Mouse (Mus musculus) left cerebral cortex, adult 2 months (tissue): ENCODE measurements around the gene Sorcs2. TPM values are rescaled to one million over a fixed set of nuclear protein-coding genes. Genes with fewer than 3 reads are reported as not detected.
A peak's percentile ranks its signal among the peaks of the same experiment; 100 is the strongest.

Source experiments
- DNase-seq, 2 experiments: peaks; one replicate each; pipeline ENCODE4 v3.0.0; 2021 to 2022; ENCODE audit warnings: low spot score in 2 of 2, mixed read lengths in 1 of 2; ENCODE audit errors: extremely low spot score in 1 of 2
- H3K27ac ChIP-seq: fragments of 200-600 bp; 2 replicates; pipeline ENCODE4 v1.8.1; 2022
- H3K4me3 ChIP-seq: fragments of 200-600 bp; 2 replicates; pipeline ENCODE4 v1.8.1; 2022
- CTCF ChIP-seq: fragments of 200-600 bp; IDR thresholded peaks from 2 replicates; pipeline ENCODE4 v1.8.1; 2022; ENCODE audit warnings: antibody characterized with exemption, mild to moderate bottlenecking, moderate library complexity
- intact Hi-C: fragments of 180-260 bp; cut with DNase I; formaldehyde crosslinking; loops from one replicate; pipeline ENCODE4 v1.15.1; 2025
- total RNA-seq, 2 experiments: library from RNA; stranded (reverse); gene quantifications; 2 replicates each; pipeline ENCODE4 v1.2.3; 2021

The Sorcs2 gene
- total RNA-seq, 2 experiments from 2014 or later, result 39.3 to 39.7 TPM

DNA sequence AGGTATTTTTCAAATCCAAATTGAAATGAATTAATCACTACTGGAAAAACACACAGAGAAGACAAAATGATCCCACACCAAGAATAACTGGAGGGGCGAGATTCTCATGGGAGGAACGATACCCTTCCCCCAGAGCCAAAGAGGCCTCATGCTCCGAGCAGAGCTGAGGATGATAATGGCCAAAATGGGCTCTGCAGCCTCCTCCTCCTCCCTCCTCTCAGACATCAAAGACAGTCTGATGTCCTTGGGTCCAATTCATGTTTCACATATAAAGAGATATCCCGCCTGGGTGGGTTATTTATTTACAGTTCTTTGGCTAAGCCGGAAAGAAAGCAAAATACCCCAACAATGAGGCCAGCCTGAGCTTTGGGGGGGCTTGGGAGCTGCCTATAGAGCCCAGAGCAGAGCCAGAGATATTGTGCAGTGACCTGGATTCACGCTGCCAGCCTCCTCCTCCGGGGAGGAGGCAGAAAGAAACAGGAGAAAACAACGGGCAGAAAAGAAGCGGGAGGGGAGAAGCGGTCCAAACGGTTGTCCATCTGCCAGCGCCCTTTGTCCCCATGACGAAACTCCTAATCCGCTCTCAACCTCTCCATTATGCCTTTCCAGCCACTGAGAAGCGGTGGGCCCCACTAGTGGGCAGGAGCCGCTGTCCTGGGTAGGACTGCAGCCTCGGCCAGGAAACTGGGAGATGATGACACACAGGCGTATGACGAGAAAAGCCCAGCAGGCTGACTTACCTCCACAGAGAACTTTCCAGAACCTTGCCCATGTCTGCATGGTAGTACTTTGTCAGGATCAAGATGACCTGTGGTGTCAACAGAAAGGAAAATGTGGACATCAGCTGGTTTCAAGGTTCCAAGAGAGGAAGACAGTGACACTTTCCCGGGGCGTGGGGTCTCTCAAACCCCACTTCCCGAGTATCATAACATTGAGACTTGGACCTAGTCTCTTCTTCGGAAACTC lies 169.3 kb downstream of the Sorcs2 start:
- no peak for TF ChIP-seq CTCF
- no peak for DNase-seq
- H3K4me3 ChIP-seq, result no peak overlapping the region
- H3K27ac ChIP-seq, result no peak overlapping the region
- intact Hi-C loops, result no loop called here

DNA sequence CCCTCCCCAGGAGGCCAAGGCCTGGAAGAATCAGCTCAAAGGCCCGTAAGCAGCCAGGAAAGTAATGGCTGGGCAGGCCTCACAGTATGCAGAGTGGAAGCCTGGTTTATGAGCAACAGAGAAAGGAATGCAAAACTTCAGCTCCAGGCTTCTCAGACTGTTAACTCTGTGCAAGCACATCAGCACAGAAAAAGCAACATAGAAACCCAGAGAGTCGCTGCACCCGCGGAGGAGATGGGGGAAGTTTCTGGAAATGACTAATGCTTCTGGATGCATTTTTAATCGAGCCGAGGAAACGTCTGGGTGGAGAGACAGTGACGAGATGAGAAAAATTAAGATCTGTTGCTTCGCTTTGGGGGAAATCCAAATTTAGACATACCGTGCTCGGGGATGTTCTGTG lies 171.6 kb downstream of the Sorcs2 start:
- intact Hi-C loops, result loop anchor here (1.0 kb wide), 1 partner anchor 170 kb away; no protein-coding TSS in a partner anchor
- H3K4me3 ChIP-seq, result no peak overlapping the region
- TF ChIP-seq CTCF, result no peak
- peak overlapping the region; percentile 69 for H3K27ac ChIP-seq
- peak; percentile 58 to 65 for DNase-seq

DNA sequence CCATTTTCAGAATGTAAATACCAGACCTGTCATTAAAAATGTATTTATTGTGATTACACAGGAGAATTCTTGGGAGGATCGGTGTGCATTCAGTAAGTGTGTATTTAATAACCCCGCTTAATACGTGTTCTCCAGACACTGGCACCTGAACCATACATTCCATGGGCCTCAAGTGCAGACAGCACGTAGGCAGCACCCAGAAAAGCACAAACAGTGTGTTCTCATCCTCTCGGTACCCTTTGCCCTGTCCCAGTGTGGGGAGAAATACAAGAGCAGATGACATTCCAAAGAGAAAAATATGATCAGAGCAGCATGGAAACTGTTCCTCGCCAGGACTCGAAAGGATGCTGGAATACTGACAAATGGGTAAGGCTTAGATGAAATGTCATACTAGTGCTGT lies 172.1 kb downstream of the Sorcs2 start:
- TF ChIP-seq CTCF, result no peak
- intact Hi-C loops, result loop anchor here (1.0 kb wide), 1 partner anchor 170 kb away; no protein-coding TSS in a partner anchor
- no peak for DNase-seq
- Histone ChIP-seq H3K4me3 (no peak overlapping the region), H3K27ac (peak overlapping the region; percentile 69)

DNA sequence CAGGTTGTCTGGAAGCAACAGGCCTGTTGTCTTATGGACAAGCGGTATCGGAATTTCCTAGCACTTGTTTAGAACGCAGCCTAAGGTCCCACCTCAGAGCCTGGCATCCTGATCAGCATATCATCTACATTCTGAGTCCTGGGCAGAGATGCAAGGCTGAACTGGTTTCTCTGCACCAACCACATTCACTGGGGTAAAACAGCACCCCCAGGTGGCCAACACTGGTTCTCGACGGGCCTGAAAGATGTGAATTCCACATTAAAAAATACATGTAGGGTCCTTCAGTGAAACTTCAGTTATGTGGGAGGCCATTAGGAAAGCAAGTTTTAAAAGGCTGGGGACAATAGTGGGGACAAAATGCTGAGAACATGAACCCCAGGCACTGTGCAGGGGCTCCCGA lies 174.2 kb downstream of the Sorcs2 start:
- peak; percentile 76 for TF ChIP-seq CTCF
- DNase-seq, result peak; percentile 60 to 65
- Histone ChIP-seq H3K4me3 (no peak overlapping the region), H3K27ac (no peak overlapping the region)
- intact Hi-C loops, result no loop called here

DNA sequence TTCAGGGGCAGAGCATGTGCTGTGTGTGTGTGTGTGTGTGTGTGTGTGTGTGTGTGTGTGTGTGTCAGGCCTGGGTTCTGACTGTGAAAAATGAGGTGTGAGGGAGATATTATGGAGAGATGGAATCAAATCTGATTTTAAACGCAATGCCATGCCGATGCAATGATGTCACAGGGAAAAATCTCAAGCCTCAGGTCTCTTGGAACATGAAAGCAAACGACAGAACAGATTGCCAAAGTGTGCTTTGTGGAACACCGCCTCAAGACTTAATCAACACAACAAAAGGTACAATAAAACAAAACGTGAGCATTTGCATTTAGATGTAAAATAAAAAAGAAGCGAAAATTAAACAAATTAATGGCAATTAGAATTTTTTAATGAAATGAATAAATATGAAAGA lies 177.3 kb downstream of the Sorcs2 start:
- no peak for DNase-seq
- H3K27ac ChIP-seq, result no peak overlapping the region
- no peak for TF ChIP-seq CTCF
- intact Hi-C loops, result no loop called here
- no peak overlapping the region for H3K4me3 ChIP-seq

DNA sequence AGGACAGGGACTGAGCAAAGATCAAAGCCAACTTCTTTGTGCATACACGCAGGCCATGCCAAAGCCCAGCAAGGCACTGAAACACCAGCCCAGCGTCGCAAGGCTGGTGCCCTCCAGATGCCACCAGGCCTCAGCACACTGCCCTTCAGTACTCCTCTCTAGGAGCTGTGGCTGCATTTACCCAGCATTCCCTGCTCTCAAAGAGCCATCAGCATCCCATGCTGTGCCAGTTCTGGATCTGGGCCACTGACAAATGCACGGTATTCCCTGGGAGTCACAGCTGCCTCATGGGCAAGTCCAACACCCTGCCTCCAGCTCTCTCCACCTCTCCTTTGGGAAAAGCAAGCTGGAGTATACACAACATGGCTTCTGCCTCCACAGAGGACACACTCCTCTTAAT lies 177.8 kb downstream of the Sorcs2 start:
- no peak for TF ChIP-seq CTCF
- Histone ChIP-seq H3K4me3 (no peak overlapping the region), H3K27ac (no peak overlapping the region)
- DNase-seq, result no peak
- intact Hi-C loops, result no loop called here

DNA sequence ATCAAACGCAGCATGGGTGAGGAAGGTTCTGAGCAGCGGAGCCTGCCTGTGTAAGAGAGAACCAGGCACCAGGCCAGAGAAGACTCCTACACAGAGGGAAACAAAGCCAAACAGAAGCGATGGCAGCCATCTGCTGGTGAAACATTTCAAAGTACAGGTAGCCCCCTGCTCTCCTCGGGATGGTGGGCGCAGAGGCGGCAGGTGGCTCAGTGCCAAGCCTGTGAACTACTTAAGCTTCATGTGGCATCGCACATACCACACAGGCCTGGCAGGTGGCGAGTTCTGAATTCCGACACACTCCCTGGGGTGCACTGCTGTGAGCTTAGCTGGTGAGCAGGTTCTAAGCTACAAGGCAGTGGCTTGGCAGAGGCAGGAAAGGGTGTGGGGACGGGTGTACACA lies 184.6 kb downstream of the Sorcs2 start:
- intact Hi-C loops, result loop anchor here (1.0 to 5.0 kb wide), 4 partner anchors 71 to 226 kb away; no protein-coding TSS in a partner anchor
- no peak overlapping the region for H3K4me3 ChIP-seq
- TF ChIP-seq CTCF, result peak; percentile 36
- no peak overlapping the region for H3K27ac ChIP-seq
- peak; percentile 84 to 92 for DNase-seq

DNA sequence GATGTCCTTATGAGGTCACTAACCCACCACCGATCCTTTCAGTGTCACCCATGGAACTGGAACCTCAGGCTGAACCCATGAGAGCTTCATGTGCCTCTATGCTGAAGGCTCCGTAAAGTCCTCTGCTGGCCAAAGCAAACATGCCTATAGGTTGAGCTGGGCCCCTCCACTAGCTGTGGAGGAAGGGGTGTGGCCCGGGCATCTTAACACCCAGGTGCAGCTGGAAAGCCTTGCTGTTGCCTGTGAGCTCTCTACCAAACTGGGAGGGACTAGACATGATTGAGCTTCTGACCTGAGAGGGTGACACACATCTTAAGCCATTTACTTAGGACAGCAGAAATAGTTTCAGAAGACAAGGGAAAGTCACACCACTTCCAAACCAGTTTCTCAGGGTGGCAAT lies 189.1 kb downstream of the Sorcs2 start:
- Histone ChIP-seq H3K4me3 (no peak overlapping the region), H3K27ac (no peak overlapping the region)
- TF ChIP-seq CTCF, result no peak
- DNase-seq, result no peak
- intact Hi-C loops, result no loop called here

DNA sequence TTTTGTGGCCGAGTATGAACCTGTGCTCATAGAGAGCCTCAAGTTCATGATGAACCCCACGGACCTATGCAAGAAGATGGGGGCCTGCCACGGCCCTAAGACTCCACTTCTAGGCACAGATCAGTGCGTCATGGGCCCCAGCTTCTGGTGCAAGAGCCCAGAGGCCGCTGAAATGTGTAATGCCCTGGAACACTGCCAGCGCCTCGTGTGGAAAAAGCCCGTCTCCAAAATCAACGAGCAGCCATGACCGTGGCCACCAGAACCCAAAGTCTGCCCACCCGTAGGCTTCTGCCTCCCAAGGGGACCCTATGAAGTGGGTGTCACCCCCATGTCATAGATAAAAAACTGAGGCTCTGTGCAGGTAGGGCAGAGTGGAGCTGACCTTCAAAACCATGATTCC lies 192.5 kb downstream of the Sorcs2 start:
- intact Hi-C loops, result no loop called here
- no peak for TF ChIP-seq CTCF

DNA sequence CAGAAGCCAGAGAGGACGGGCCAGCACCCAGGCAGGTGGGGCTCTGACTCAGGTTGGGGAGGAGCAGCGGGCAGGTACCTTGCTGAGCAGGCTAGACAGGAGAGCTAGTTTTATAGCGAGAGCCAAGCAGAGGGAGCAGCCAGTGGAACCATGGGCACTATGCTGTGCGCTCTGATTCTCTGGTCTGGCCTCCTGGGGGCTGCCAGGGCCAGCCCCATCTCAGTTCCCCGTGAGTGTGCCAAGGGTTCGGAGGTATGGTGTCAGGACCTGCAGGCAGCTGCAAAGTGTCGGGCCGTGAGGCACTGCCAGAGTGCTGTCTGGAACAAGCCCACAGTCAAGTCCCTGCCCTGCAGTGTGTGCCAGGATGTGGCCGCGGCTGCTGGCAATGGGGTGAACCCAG lies 194.0 kb downstream of the Sorcs2 start, which contains the start of gene Psapl1:
TSS of gene Psapl1 (plus strand) at position 106 of the 400 bp plus-strand sequence.
- no peak for TF ChIP-seq CTCF
- DNase-seq, result no peak
- intact Hi-C loops, result no loop called here
- Histone ChIP-seq H3K4me3 (no peak within 1 kb of the TSS), H3K27ac (no peak within 1 kb of the TSS)

More for the DNA sequence above, 192.5 kb downstream of the Sorcs2 start:
- H3K27ac ChIP-seq, result no peak overlapping the region
- no peak overlapping the region for H3K4me3 ChIP-seq
- DNase-seq, result no peak

DNA sequence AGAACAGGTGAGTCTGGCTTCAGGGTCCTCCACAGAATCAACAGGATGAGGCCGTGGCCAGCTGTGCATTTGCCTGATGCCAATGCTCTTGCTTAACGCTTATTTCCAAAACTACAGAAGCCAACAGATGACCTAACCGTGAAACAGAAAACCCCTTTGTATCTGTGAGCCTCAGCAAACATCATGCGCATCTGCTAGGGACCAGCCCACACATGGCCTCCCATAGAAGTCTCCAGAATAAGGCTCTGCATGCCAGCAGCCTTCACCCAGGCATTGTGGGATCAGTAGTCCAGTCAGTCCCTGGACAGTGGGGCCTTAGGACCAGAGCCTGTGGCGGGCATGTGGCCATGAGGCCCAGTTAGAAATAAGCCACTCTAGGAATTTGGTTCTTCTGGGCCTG lies 194.5 kb downstream of the Sorcs2 start:
- DNase-seq, result no peak
- no peak overlapping the region for H3K27ac ChIP-seq
- no peak for TF ChIP-seq CTCF
- H3K4me3 ChIP-seq, result no peak overlapping the region
- intact Hi-C loops, result no loop called here

DNA sequence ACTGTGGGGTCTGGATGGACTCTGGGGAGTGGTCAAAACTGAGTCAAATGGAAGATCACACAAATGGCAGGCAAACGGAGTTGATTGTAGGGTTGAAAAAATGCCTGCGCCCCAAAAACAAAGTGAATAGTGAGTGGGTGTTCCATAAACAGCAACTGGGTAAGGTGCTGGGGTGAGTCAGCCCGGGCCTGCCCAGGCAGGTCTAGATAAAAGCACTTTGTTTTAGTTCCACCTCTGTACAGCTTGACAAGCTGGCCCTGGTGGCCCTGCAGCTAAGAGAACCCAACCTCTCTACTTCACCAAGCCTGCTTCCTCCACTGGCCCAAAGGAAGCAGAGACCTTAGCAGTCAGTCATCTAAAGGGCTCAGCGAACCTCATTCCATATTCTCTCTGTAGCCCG lies 195.2 kb downstream of the Sorcs2 start:
- intact Hi-C loops, result no loop called here
- H3K27ac ChIP-seq, result no peak overlapping the region
- no peak for TF ChIP-seq CTCF

More for the DNA sequence above, 195.2 kb downstream of the Sorcs2 start:
- no peak for DNase-seq
- H3K4me3 ChIP-seq, result no peak overlapping the region
